14 mouse cellular contexts compared by ENCODE assay signal in the genomic region with DNA sequence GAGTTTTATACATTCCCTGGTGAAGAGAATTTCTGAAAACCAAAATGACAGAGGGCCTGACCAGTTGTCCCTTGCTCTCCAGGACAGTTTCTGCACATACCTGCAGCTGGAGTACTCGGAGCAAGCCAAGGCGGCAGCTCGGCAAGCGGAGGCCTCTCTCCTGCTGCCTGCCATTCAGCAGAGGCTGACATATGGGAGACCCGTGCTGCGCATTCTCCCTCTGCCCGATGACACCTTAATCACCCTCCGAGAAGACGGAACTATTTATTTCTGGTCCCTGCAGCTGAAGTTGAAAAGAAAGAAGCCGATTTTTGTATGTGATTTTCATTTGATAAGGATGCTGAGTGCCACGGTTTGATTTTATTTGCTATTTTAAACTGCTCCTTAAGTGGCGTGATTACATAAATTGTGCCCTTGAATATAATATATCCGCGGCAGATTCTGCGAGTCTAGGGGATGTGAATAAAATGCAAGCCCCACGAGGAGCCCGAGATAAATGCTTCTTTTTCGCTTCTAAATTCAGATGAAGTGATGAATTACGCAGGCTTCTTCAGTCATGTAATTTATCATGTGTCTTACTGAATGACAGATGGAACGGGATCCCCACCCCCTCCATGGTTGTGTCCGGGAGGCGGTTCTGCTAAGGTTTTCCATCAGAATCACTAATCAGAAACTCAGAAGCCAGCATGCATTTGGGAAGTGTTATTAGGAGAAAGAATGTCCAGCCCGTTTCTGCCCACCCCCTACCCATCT. TPM values are rescaled to one million over a fixed set of nuclear protein-coding genes. Genes with fewer than 3 reads are reported as not detected.
DNase-seq lines count a peak whose midpoint lies in the region; ATAC-seq and TF ChIP-seq lines count a peak whose summit lies in the region.
"Had no signal": no experiment of that assay in that cellular context is flagged by ENCODE, and none has a peak within 500 bp of the region (broad histone marks: within the 10 kb centered on the region; RNA-seq: fewer than 3 reads in every experiment).

No protein-coding gene starts in this region.

- no peak overlapping the region for H3K9ac ChIP-seq in midbrain, embryonic 12.5 days (replicated peaks)
- H3K9ac ChIP-seq in midbrain, postnatal 0 days (replicated peaks; ENCODE audit: low read length, poor library complexity, severe bottlenecking) = no peak overlapping the region
- H3K9ac ChIP-seq: lung, embryonic 14.5 days had no signal

- no peak overlapping the region for H3K4me2 ChIP-seq in midbrain, embryonic 12.5 days (replicated peaks)
- no peak overlapping the region for H3K4me2 ChIP-seq in midbrain, postnatal 0 days (ENCODE audit: low read depth, low read length, poor library complexity, severe bottlenecking)
- H3K4me2 ChIP-seq: lung, embryonic 14.5 days had no signal

- 78% methylated on average over 23 of the region's 23 CpGs for WGBS in midbrain, embryonic 12.5 days
- WGBS in midbrain, embryonic 10.5 days = 88% methylated on average over 23 of the region's 23 CpGs
- WGBS in hindbrain, embryonic 10.5 days = 79% methylated on average over 23 of the region's 23 CpGs
- whole genome bisulfite sequencing in midbrain, postnatal 0 days = 55% methylated on average over 23 of the region's 23 CpGs

- peak overlapping the region; percentile 26; the same call in 1 of the 2 replicates for H3K27ac ChIP-seq in midbrain, embryonic 12.5 days (replicated peaks)
- no peak overlapping the region for H3K27ac ChIP-seq in midbrain, embryonic 10.5 days (replicated peaks)
- peak overlapping the region; percentile 17; the same call in 1 of the 2 replicates for H3K27ac ChIP-seq in hindbrain, embryonic 10.5 days
- 0 out of 2 replicates have a peak overlapping the region, but pooled peaks have one; percentile 8 for H3K27ac ChIP-seq in midbrain, postnatal 0 days (ENCODE audit: low read depth, low read length)
- H3K27ac ChIP-seq: heart, adult 2 months had no signal

- DNase-seq in midbrain, embryonic 10.5 days (ENCODE audit: low spot score) = no peak
- no peak for DNase-seq in hindbrain, embryonic 10.5 days (ENCODE audit: low spot score)
- DNase-seq in layer of hippocampus, adult 11-12 months (ENCODE audit: low spot score) = peak; percentile 61
- peak; percentile 50 for DNase-seq in midbrain, postnatal 0 days (ENCODE audit: low spot score)
- no peak for DNase-seq in heart, postnatal 4 days
- DNase-seq in lung, postnatal 25 days (ENCODE audit: low spot score) = no peak
- DNase-seq: adrenal gland, postnatal 10 days; heart, adult 2 months; kidney, postnatal 25 days; lung, embryonic 14.5 days; thymus, adult 2 months had no signal

- ATAC-seq in midbrain, embryonic 12.5 days (ENCODE audit: low FRiP score, low read depth) = no peak
- ATAC-seq in midbrain, postnatal 0 days (ENCODE audit: low FRiP score) = no peak
- ATAC-seq in granulocyte monocyte progenitor cell, adult 5-6 weeks (replicated peaks; ENCODE audit: poor library complexity, severe bottlenecking) = no peak

- TF ChIP-seq CTCF in midbrain, postnatal 0 days (IDR thresholded peaks at IDR 0.05) = no peak

- H3K9me3 ChIP-seq in midbrain, embryonic 12.5 days = no peaks in the 10 kb centered on the region
- H3K9me3 ChIP-seq in midbrain, embryonic 10.5 days (replicated peaks) = 0 out of 2 replicates have a peak, but pooled peaks cover 3% of the 10 kb centered on the region
- no peaks in the 10 kb centered on the region for H3K9me3 ChIP-seq in hindbrain, embryonic 10.5 days
- H3K9me3 ChIP-seq in midbrain, postnatal 0 days (ENCODE audit: low read length) = no peaks in the 10 kb centered on the region

- H3K4me1 ChIP-seq in midbrain, embryonic 12.5 days = no peaks in the 10 kb centered on the region
- H3K4me1 ChIP-seq in midbrain, embryonic 10.5 days = peaks cover 14% of the 10 kb centered on the region
- peaks cover 26% of the 10 kb centered on the region for H3K4me1 ChIP-seq in hindbrain, embryonic 10.5 days (replicated peaks)
- H3K4me1 ChIP-seq in midbrain, postnatal 0 days (ENCODE audit: insufficient read depth, low read length) = no peaks in the 10 kb centered on the region

- H3K27me3 ChIP-seq in midbrain, embryonic 12.5 days = peaks cover 21% of the 10 kb centered on the region; the same call in 1 of the 2 replicates
- H3K27me3 ChIP-seq in midbrain, embryonic 10.5 days (ENCODE audit: low read depth, poor library complexity, severe bottlenecking) = peaks cover 43% of the 10 kb centered on the region
- H3K27me3 ChIP-seq in hindbrain, embryonic 10.5 days (ENCODE audit: insufficient read depth, poor library complexity, severe bottlenecking) = peaks cover 25% of the 10 kb centered on the region
- H3K27me3 ChIP-seq in midbrain, postnatal 0 days (ENCODE audit: insufficient read depth, low read length) = no peaks in the 10 kb centered on the region

- H3K4me3 ChIP-seq in midbrain, embryonic 12.5 days = no peak overlapping the region
- H3K4me3 ChIP-seq in midbrain, embryonic 10.5 days = no peak overlapping the region
- no peak overlapping the region for H3K4me3 ChIP-seq in hindbrain, embryonic 10.5 days
- H3K4me3 ChIP-seq in midbrain, postnatal 0 days (ENCODE audit: low read depth, low read length) = no peak overlapping the region
- H3K4me3 ChIP-seq: heart, adult 2 months had no signal

- no peaks in the 10 kb centered on the region for H3K36me3 ChIP-seq in midbrain, embryonic 12.5 days
- H3K36me3 ChIP-seq in midbrain, embryonic 10.5 days = no peaks in the 10 kb centered on the region
- no peaks in the 10 kb centered on the region for H3K36me3 ChIP-seq in hindbrain, embryonic 10.5 days
- H3K36me3 ChIP-seq in midbrain, postnatal 0 days (ENCODE audit: insufficient read depth, low read length) = no peaks in the 10 kb centered on the region

RNA-seq across cellular contexts. Expression of gene Wdr95, which starts 24.9 kb away (rescaled TPM):
- polyA plus RNA-seq in midbrain, embryonic 12.5 days (2016; fragmentation: Nextera tagmentation; extraction: Ambion mirVana) = 0.08 and 0.10 TPM in 2 replicates
- not detected in 2 replicates for polyA plus RNA-seq in midbrain, embryonic 10.5 days (2016; fragmentation: Nextera tagmentation; extraction: Ambion mirVana)
- polyA plus RNA-seq in hindbrain, embryonic 10.5 days (2016; fragmentation: Nextera tagmentation; extraction: Ambion mirVana) = 0.08 TPM in 1 of 2 replicates, not detected in the other
- 0.33 TPM in 1 of 2 replicates, not detected in the other for total RNA-seq in midbrain, postnatal 0 days (2014; rRNA removed)
- 0.28 and 0.41 TPM in 2 replicates for polyA plus RNA-seq in midbrain, postnatal 0 days (2015; fragmentation: Nextera tagmentation; extraction: Ambion mirVana)
- total RNA-seq in heart, postnatal 4 days (2021) = under 1 TPM in 1 of 2 experiments, not detected in 1; 0.14 TPM
- not detected in 2 replicates for total RNA-seq in granulocyte monocyte progenitor cell, adult 5-6 weeks (2014; fragmentation: Nextera tagmentation)
- not detected in 2 replicates for total RNA-seq in granulocyte monocyte progenitor cell, adult 5-6 weeks (2017)
- total RNA-seq: heart, adult 2 months had no signal
- polyA plus RNA-seq: embryonic facial prominence, embryonic 11.5 days; lung, embryonic 14.5 days had no signal

Comparison
In these comparisons a context has a peak if more than half of its experiments do, and no peak if none do; other contexts are left out.
1. DNase-seq: peak in layer of hippocampus, adult 11-12 months (single experiment) and midbrain, postnatal 0 days (single experiment); none in midbrain, embryonic 10.5 days (single experiment), hindbrain, embryonic 10.5 days (single experiment), heart, postnatal 4 days (single experiment) and lung, postnatal 25 days (single experiment).